Mouse (Mus musculus) lung, postnatal 4 days (tissue): Measurements from ENCODE around the gene Gpr62.

Source experiments
- DNase-seq, 2 experiments: peaks; one replicate each; pipeline ENCODE4 v3.0.0; 2021

Gpr62 gene

GRCm38 (mm10) chr9:106420608-106421007, 45.1 kb downstream of the Gpr62 start:
- no peak for DNase-seq

DNA sequence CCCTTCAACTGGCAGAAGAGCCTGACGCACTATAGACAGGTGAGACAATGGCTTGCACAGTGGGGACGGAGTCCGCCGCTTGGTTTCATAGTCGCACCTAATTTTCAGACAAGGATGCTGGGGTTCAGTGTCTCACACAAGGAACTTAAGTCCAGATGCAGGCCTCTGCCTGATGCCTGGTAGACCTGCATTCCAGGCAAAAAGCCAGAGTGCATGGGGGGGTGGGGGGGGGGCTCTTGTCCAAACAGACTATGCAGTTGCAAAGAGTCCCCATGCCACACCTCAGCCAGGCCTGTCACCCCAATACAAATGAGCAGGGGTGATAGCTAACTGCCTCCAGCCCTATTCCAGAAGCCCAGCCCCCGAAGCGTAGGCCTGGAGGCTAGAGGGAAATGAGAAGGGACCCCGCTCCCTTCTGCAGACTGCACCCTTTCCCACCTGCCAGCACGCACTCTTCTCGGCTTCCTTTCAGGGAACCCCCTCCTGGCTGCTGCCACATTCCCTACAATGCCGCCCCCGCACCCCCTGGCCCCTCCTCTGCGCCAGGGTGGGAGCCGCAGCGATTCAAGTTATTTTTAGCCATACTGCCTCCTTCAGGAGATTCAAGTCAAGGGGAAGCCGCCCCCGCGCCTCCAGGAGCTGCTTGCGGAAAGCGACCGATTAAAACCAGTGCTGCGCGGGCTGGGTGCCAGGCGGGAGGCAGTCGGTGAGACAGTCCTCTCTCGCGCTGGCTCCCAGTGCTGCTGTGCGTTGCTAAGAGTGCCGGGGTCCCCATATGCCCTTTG, 47.7 kb downstream of the Gpr62 start:
- DNase-seq: peak; percentile 84 to 88

DNA sequence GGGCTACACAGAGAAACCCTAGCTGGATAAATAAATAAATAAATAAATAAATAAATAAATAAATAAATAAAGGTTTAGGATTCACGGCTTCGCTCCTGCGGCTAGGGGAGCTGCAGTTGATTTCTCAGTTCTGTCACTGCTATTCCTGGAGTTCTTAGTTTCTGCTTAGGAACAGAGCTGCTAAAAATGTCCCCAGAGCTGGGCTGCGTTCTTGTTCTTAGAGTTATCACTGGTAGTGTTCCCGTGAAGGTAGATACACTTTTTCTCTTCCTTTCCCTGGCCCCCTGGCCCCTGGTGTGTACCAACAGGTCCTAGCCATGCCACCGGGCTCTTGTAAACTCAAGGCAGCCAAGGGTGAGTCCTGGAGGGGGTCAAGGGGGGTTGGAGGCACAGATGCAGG, 48.9 kb downstream of the Gpr62 start:
- no peak for DNase-seq
